Mouse (Mus musculus) embryonic facial prominence, embryonic 12.5 days (tissue): ENCODE measurements at regions not wholly inside any gene's neighbourhood (a gene's known extent, or its start where the extent isn't known, plus 50 kb on each side); places are given as distances from the start of the nearest gene placed in this dataset.

Experiments
- ATAC-seq: fragments of 200-750 bp; cut with Nextera tagmentation; 2 replicates; pipeline ENCODE4 v1.8.0; 2017; ENCODE audit not compliant: insufficient number of reproducible peaks, insufficient read depth, low FRiP score, low TSS enrichment
- H3K27ac ChIP-seq: fragments of 300-500 bp; sonication (generic); 2 replicates; pipeline ENCODE4 v1.5.1; 2016; ENCODE audit warnings: mild to moderate bottlenecking
- H3K27me3 ChIP-seq: fragments of 300-500 bp; sonication (generic); 2 replicates; pipeline ENCODE4 v1.6.1; 2016; ENCODE audit warnings: mild to moderate bottlenecking, moderate library complexity
- H3K36me3 ChIP-seq: fragments of 300-500 bp; sonication (generic); 2 replicates; pipeline ENCODE4 v1.6.1; 2016; ENCODE audit warnings: mild to moderate bottlenecking
- H3K4me1 ChIP-seq: fragments of 300-500 bp; sonication (generic); 2 replicates; pipeline ENCODE4 v1.6.1; 2016
- H3K4me2 ChIP-seq: fragments of 300-500 bp; sonication (generic); replicated peaks from 2 replicates; pipeline ENCODE4 v1.6.1; 2016; ENCODE audit warnings: mild to moderate bottlenecking, moderate library complexity
- H3K4me3 ChIP-seq: fragments of 300-500 bp; sonication (generic); 2 replicates; pipeline ENCODE4 v1.5.1; 2016; ENCODE audit warnings: mild to moderate bottlenecking
- H3K9ac ChIP-seq: fragments of 300-500 bp; sonication (generic); 2 replicates; pipeline ENCODE4 v1.6.1; 2016; ENCODE audit warnings: mild to moderate bottlenecking, moderate library complexity
- H3K9me3 ChIP-seq: fragments of 300-500 bp; sonication (generic); 2 replicates; pipeline ENCODE4 v1.6.1; 2016; ENCODE audit warnings: mild to moderate bottlenecking, moderate library complexity
- WGBS: fragments of 180-500 bp; shearing (Covaris S2); methylation state at CpG from one replicate; pipeline ENCODE4 v1.1.7; 2016; 5-methylcytosine and 5-hydroxymethylcytosine counted together

GRCm38 (mm10) chr4:34466309-34466708 is 84.4 kb upstream of the Akirin2 start:
- H3K36me3 ChIP-seq = no peaks in the 10 kb centered on the region
- no peaks in the 10 kb centered on the region; the same call in 1 of the 2 replicates for H3K4me1 ChIP-seq
- no peak overlapping the region for H3K27ac ChIP-seq
- H3K4me2 ChIP-seq = no peak overlapping the region
- no peak overlapping the region for H3K4me3 ChIP-seq
- no peak overlapping the region for H3K9ac ChIP-seq
- no peaks in the 10 kb centered on the region; the same call in 1 of the 2 replicates for H3K9me3 ChIP-seq
- WGBS = 66% methylated on average over 3 of the region's 3 CpGs
- no peak for ATAC-seq
- H3K27me3 ChIP-seq = no peaks in the 10 kb centered on the region

GRCm38 (mm10) chr4:34468096-34468495 is 82.6 kb upstream of the Akirin2 start:
- ATAC-seq = no peak
- WGBS = 45% methylated on average over 9 of the region's 9 CpGs
- H3K27me3 ChIP-seq = no peaks in the 10 kb centered on the region
- H3K4me1 ChIP-seq = no peaks in the 10 kb centered on the region; the same call in 1 of the 2 replicates
- no peaks in the 10 kb centered on the region for H3K36me3 ChIP-seq
- H3K4me2 ChIP-seq = no peak overlapping the region
- no peak overlapping the region for H3K27ac ChIP-seq
- no peak overlapping the region for H3K4me3 ChIP-seq
- H3K9ac ChIP-seq = no peak overlapping the region
- H3K9me3 ChIP-seq = no peaks in the 10 kb centered on the region

GRCm38 (mm10) chr4:34475792-34476448 is 74.8 kb upstream of the Akirin2 start:
- no peaks in the 10 kb centered on the region for H3K36me3 ChIP-seq
- H3K27ac ChIP-seq = no peak overlapping the region
- no peaks in the 10 kb centered on the region for H3K4me1 ChIP-seq
- H3K27me3 ChIP-seq = no peaks in the 10 kb centered on the region
- no peak for ATAC-seq
- no peaks in the 10 kb centered on the region for H3K9me3 ChIP-seq
- H3K4me3 ChIP-seq = no peak overlapping the region
- no peak overlapping the region for H3K9ac ChIP-seq
- no peak overlapping the region for H3K4me2 ChIP-seq
- WGBS = 86% methylated on average over 5 of the region's 5 CpGs

- Histone ChIP-seq H3K9ac (no peak overlapping the region), H3K9me3 (no peaks in the 10 kb centered on the region), H3K27ac (no peak overlapping the region), H3K4me3 (no peak overlapping the region), H3K27me3 (no peaks in the 10 kb centered on the region), H3K4me2 (no peak overlapping the region), H3K36me3 (no peaks in the 10 kb centered on the region), H3K4me1 (no peaks in the 10 kb centered on the region)
- 67% methylated on average over 1 of the region's 1 CpGs for WGBS
- ATAC-seq = no peak
These were observed 66.5 kb upstream of the Akirin2 start for GRCm38 (mm10) chr4:34484273-34484672.

- H3K27ac ChIP-seq = no peak overlapping the region
- ATAC-seq = no peak
- no peak overlapping the region for H3K9ac ChIP-seq
- no peaks in the 10 kb centered on the region for H3K4me1 ChIP-seq
- H3K4me3 ChIP-seq = no peak overlapping the region
- 80% methylated on average over 17 of the region's 17 CpGs for WGBS
- no peaks in the 10 kb centered on the region for H3K9me3 ChIP-seq
- H3K4me2 ChIP-seq = no peak overlapping the region
- no peaks in the 10 kb centered on the region for H3K27me3 ChIP-seq
- no peaks in the 10 kb centered on the region for H3K36me3 ChIP-seq
These were observed 65.2 kb upstream of the Akirin2 start for GRCm38 (mm10) chr4:34485574-34485973.

- H3K9ac ChIP-seq = no peak overlapping the region
- no peaks in the 10 kb centered on the region for H3K27me3 ChIP-seq
- H3K36me3 ChIP-seq = no peaks in the 10 kb centered on the region
- no peak overlapping the region for H3K4me2 ChIP-seq
- H3K4me1 ChIP-seq = no peaks in the 10 kb centered on the region
- ATAC-seq = no peak
- no peaks in the 10 kb centered on the region for H3K9me3 ChIP-seq
- H3K27ac ChIP-seq = no peak overlapping the region
- H3K4me3 ChIP-seq = no peak overlapping the region
- WGBS = 81% methylated on average over 10 of the region's 10 CpGs
These were observed 55.6 kb upstream of the Akirin2 start for GRCm38 (mm10) chr4:34494961-34495723.

- Histone ChIP-seq H3K4me2 (no peak overlapping the region), H3K9me3 (no peaks in the 10 kb centered on the region), H3K9ac (no peak overlapping the region), H3K36me3 (no peaks in the 10 kb centered on the region), H3K4me1 (no peaks in the 10 kb centered on the region), H3K27me3 (no peaks in the 10 kb centered on the region), H3K27ac (no peak overlapping the region), H3K4me3 (no peak overlapping the region)
- no peak for ATAC-seq
- WGBS = 92% methylated on average over 9 of the region's 9 CpGs
These were observed 52.4 kb upstream of the Akirin2 start for GRCm38 (mm10) chr4:34498325-34498724.

- Histone ChIP-seq H3K4me1 (no peaks in the 10 kb centered on the region), H3K4me3 (no peak overlapping the region), H3K27ac (no peak overlapping the region), H3K9me3 (no peaks in the 10 kb centered on the region), H3K27me3 (no peaks in the 10 kb centered on the region), H3K4me2 (no peak overlapping the region), H3K9ac (no peak overlapping the region), H3K36me3 (no peaks in the 10 kb centered on the region)
- 87% methylated on average over 7 of the region's 7 CpGs for WGBS
- no peak for ATAC-seq
These were observed 52.0 kb upstream of the Akirin2 start for GRCm38 (mm10) chr4:34498781-34499180.

GRCm38 (mm10) chr4:34499731-34500130 is 51.0 kb upstream of the Akirin2 start:
- ATAC-seq = no peak
- H3K9ac ChIP-seq = no peak overlapping the region

More at GRCm38 (mm10) chr4:34499731-34500130, 51.0 kb upstream of the Akirin2 start:
- WGBS = 91% methylated on average over 3 of the region's 3 CpGs
- no peak overlapping the region for H3K4me2 ChIP-seq
- no peak overlapping the region for H3K4me3 ChIP-seq
- no peaks in the 10 kb centered on the region for H3K9me3 ChIP-seq
- no peak overlapping the region for H3K27ac ChIP-seq
- H3K27me3 ChIP-seq = no peaks in the 10 kb centered on the region
- H3K36me3 ChIP-seq = no peaks in the 10 kb centered on the region
- no peaks in the 10 kb centered on the region for H3K4me1 ChIP-seq
